Mouse (Mus musculus) gastrocnemius, postnatal 14 days (tissue): ENCODE results near the gene Gm8653. TPM values are rescaled to one million over a fixed set of nuclear protein-coding genes. Genes with fewer than 3 reads are reported as not detected.
"Not testable (repeated sequence)": the region's sequence is repeated elsewhere in the genome, so short reads cannot be mapped to it uniquely, and the experiment has no call there.

Experiments used
- DNase-seq: peaks from one replicate; pipeline ENCODE4 v3.0.0; 2021; ENCODE audit warnings: mixed read lengths
- intact Hi-C: fragments of 180-260 bp; cut with DNase I; formaldehyde crosslinking; loops from one replicate; pipeline ENCODE4 v1.15.1; 2025; ENCODE audit warnings: low total_unique reads
- long read RNA-seq, 2 experiments: library from polyadenylated mRNA; stranded (forward); transcript quantifications; one replicate each; pipeline ENCODE4 v2.0.0; 2021
- total RNA-seq, 2 experiments: library from RNA; stranded (reverse); gene quantifications; 2 replicates each; pipeline ENCODE4 v1.2.3; 2021

Gm8653 gene
- total RNA-seq: not detected
- long read RNA-seq, experiment 1: 0 reads
- long read RNA-seq, experiment 2: 0 reads

DNA sequence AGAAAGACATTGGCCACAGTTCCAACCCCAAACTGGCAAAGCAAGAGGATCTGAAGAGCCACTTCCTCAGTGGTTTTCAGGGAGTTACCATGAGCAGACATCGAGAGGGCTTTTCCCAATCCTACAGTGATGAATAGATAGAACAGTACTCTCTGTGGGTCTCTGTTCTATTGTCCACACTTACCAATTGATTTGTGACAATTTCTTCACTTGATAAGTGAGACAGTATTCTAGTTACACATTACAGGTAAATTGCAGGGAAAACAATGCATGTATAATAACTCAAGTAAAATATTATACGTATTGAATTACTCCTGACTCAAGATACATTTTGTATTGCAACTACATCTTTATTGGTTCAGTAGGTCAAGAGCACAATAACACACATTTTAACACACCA is at the start of gene Gm8653:
Gm8653 (minus strand) TSS at position 101 of the 400 bp plus-strand sequence.
- intact Hi-C loops, DNase-seq: not testable (repeated sequence)

DNA sequence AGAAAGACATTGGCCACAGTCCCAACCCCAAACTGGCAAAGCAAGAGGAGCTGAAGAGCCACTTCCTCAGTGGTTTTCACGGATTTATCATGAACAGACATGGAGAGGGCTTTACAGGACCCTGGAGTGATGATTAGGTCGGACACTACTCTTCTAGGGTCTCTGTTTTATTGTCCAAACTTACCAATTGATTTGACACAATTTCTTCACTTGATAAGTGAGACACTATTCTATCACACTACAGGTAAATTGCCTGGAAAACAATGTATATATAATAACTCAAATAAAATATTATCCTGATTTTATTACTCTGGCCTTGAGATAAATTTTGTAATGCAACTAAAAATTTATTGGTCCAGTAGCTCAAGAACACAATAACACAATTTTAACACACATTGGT is 28.3 kb upstream of the Gm8653 start, which contains the start of gene Gm8453:
Gm8453 (minus strand) TSS at position 101 of the 400 bp plus-strand sequence.
- DNase-seq, intact Hi-C loops: not testable (repeated sequence)

DNA sequence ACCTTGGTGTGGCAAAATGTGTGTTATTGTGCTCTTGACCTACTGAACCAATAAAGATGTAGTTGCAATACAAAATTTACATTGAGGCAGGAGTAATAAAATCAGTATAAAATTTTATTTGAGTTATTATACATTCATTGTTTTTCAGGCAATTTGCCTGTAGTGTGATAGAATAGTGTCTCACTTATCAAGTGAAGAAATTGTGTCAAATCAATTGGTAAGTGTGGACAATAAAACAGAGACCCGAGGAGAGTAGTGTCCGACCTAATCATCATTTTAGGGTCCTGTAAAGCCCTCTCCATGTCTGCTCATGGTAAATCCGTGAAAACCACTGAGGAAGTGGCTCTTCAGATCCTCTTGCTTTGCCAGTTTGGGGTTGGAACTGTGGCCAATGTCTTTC is 12.0 kb downstream of the Gm8653 start, which contains the start of gene Vmn1r143:
Vmn1r143 (plus strand) TSS at position 301 of the 400 bp plus-strand sequence.
- intact Hi-C loops, DNase-seq: not testable (repeated sequence)

DNA sequence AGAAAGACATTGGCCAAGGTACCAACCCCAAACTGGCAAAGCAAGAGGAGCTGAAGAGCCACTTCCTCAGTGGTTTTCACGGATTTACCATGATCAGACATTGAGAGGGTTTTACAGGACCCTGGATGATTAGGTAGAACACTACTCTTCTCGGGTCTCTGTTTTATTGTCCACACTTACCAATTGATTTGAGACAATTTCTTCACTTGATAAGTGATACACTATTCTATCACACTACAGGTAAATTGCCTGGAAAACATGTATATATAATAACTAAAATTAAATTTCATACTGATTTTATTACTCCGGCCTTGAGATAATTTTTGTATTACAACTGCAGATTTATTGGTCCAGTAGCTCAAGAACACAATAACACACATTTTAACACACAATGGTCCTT is 37.1 kb downstream of the Gm8653 start, which contains the start of gene Vmn1r142:
Vmn1r142 (minus strand) TSS at position 101 of the 400 bp plus-strand sequence.
- DNase-seq, intact Hi-C loops: not testable (repeated sequence)

Other genes with a start within 250 kb of the Gm8653 start
- not detected for gene Vmn1r137, start 206.7 kb downstream of the Gm8653 start, total RNA-seq
- not detected for gene Vmn1r138, start 172.4 kb downstream of the Gm8653 start, total RNA-seq
- gene Gm6176, start 145.0 kb downstream of the Gm8653 start, total RNA-seq: not detected
- gene Vmn1r139, start 132.2 kb downstream of the Gm8653 start, total RNA-seq: not detected
- gene Gm16451, start 83.0 kb downstream of the Gm8653 start, total RNA-seq: not detected
- gene Gm10666, start 66.5 kb downstream of the Gm8653 start, total RNA-seq: not detected
- gene Vmn1r142, start 37.2 kb downstream of the Gm8653 start, total RNA-seq: not detected
- not detected for gene Vmn1r143, start 11.9 kb downstream of the Gm8653 start, total RNA-seq
- not detected for gene Gm8453, start 28.2 kb upstream of the Gm8653 start, total RNA-seq
- not detected for gene Gm4187, start 128.5 kb upstream of the Gm8653 start, total RNA-seq
- gene Gm8660, start 169.8 kb upstream of the Gm8653 start, total RNA-seq: not detected
- gene Vmn1r148, start 212.3 kb upstream of the Gm8653 start, total RNA-seq: not detected
- not detected for gene Vmn1r149, start 237.0 kb upstream of the Gm8653 start, total RNA-seq